Mouse (Mus musculus): ENCODE data around the gene Ahdc1. TPM values are rescaled to one million over a fixed set of nuclear protein-coding genes. Genes with fewer than 3 reads are reported as not detected.

Gene Ahdc1
- total and polyA plus RNA-seq, 3 experiments = 1.6 to 19.9 (median 8.4) TPM

DNA sequence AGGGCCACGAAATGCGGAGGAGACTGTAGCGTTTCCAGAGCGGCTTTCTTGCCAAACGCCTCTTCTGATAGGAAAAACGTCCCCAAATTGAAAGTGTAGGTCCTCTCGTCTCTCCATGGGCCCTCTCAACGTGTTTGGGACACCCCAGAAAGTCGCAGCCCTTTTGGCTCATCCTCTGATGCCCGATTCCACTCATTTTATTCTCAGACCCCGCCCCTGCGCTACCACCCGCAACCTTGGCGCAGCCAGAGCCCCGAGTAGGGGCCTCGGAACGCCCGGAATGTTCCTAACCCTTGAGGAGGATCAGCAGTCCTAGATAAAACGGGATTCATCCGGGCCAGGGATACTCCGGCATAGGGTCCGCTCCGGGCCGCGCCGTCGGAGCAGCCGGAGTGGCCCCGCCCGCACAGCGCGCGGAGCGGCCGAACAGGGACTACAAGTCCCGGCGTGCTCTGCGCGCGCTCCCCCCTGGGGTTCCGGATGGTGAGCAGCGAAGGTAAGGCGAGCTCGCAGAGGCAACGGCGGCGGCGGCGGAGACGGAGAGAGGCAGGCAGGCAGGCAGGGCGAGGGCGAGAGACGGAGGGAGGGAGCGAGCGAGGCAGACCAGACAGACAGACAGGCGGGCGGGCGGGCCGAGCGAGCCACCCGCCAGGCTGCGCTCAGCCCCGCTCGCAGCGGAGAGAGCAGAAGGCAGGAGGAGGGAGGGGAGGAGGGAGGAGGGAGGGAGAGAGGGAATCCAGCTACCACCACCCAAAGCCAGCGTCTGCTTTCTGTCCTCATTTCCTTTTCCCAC is at the start of gene Ahdc1 (continued):
- no peak for TF ChIP-seq JUND (conservative IDR thresholded peaks at IDR 0.05; ENCODE audit: low read depth, low read length)

DNA sequence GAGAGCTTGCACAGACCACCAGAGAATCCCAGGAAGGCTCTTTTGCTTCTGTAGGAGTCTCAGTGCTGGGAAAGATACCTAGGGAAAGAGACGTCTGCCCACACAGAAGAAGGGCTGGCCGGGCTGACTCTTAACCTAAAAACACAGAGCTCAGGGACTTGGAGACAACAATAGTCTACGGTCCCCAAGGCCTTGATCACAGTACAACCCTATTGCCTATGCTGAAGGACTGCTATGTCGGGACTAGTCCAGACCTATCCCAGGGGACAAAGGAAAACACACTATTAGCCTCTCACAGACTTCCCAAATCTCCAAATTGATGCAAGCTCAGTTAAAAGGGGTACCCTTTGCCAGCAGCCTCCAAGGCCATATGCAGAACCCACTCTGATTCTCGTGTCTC is 49.2 kb upstream of the Ahdc1 start:
- DNase-seq (ENCODE audit: extremely low read depth) = no peak
- Histone ChIP-seq H3K4me3 (replicated peaks in 1 of 3; ENCODE audit: low read depth in 2 of 3, low read length in 2 of 3, poor library complexity in 1 of 3) (no peak overlapping the region), H3K79me2 (replicated peaks; ENCODE audit: control insufficient read depth, extremely low read depth, insufficient read depth, poor library complexity, severe bottlenecking) (no peaks in the 10 kb centered on the region), H3K9ac (ENCODE audit: insufficient read depth, low read depth) (no peak overlapping the region), H3K27me3 (replicated peaks) (no peaks in the 10 kb centered on the region), H3K9me3 (replicated peaks; ENCODE audit: low read length) (no peaks in the 10 kb centered on the region), H3K4me2 (ENCODE audit: insufficient read depth, low read depth, poor library complexity, severe bottlenecking) (no peak overlapping the region), H3K27ac (ENCODE audit: insufficient read depth, low read depth) (no peak overlapping the region), H3K4me1 (ENCODE audit: control insufficient read depth in 1 of 2, insufficient read depth in 2 of 2) (peaks cover 19 to 53% of the 10 kb centered on the region in 2 experiments), H3K36me3 (replicated peaks in 1 of 2; ENCODE audit: control insufficient read depth in 1 of 2, insufficient read depth in 1 of 2, low read length in 1 of 2) (no peaks in the 10 kb centered on the region)
- dilution Hi-C loops (cut with MboI; ENCODE audit: extremely low pct_ligation_motif_present, extremely low pct_unique_long_range_greater_than_20kb, low sequenced_read_pairs) (no loop called here), in situ Hi-C loops (cut with MboI; ENCODE audit: low pct_ligation_motif_present, low pct_unique_long_range_greater_than_20kb, low sequenced_read_pairs) (no loop called here)
- TF ChIP-seq CHD2 (IDR thresholded peaks at IDR 0.05; ENCODE audit: low read length) (no peak), ELF1 (IDR thresholded peaks at IDR 0.05; ENCODE audit: low read depth, low read length) (no peak), HCFC1 (IDR thresholded peaks at IDR 0.05; ENCODE audit: low read depth, low read length) (no peak), JUND (conservative IDR thresholded peaks at IDR 0.05; ENCODE audit: low read depth, low read length) (no peak), MXI1 (IDR thresholded peaks at IDR 0.05; ENCODE audit: low read depth, low read length) (no peak), NELFE (IDR thresholded peaks at IDR 0.05; ENCODE audit: low read depth, low read length) (no peak), CHD1 (IDR thresholded peaks at IDR 0.05; ENCODE audit: low read depth, low read length) (no peak), IRF4 (IDR thresholded peaks at IDR 0.05; ENCODE audit: low read depth, low read length) (no peak), MYC (IDR thresholded peaks at IDR 0.05; ENCODE audit: low read depth, low read length) (no peak), USF2 (conservative IDR thresholded peaks at IDR 0.05; ENCODE audit: low read depth, low read length) (no peak), GABPA (IDR thresholded peaks at IDR 0.05; ENCODE audit: insufficient replicate concordance, low read depth, low read length) (no peak), ZC3H11A (IDR thresholded peaks at IDR 0.05; ENCODE audit: low read depth, low read length) (no peak), POLR2A (IDR thresholded peaks at IDR 0.05; ENCODE audit: low read depth, low read length) (no peak)

GRCm38 (mm10) chr4:132962628-132963027 is 48.4 kb upstream of the Ahdc1 start:
- DNase-seq (ENCODE audit: extremely low read depth) = no peak
- no peaks in the 10 kb centered on the region for H3K9me3 ChIP-seq (replicated peaks; ENCODE audit: low read length)
- dilution Hi-C loops (cut with MboI; ENCODE audit: extremely low pct_ligation_motif_present, extremely low pct_unique_long_range_greater_than_20kb, low sequenced_read_pairs) (no loop called here), in situ Hi-C loops (cut with MboI; ENCODE audit: low pct_ligation_motif_present, low pct_unique_long_range_greater_than_20kb, low sequenced_read_pairs) (no loop called here)
- no peak overlapping the region for H3K27ac ChIP-seq (ENCODE audit: insufficient read depth, low read depth)
- H3K4me1 ChIP-seq (ENCODE audit: control insufficient read depth in 1 of 2, insufficient read depth in 2 of 2) = peaks cover 19 to 53% of the 10 kb centered on the region in 2 experiments
- no peaks in the 10 kb centered on the region for H3K27me3 ChIP-seq (replicated peaks)
- H3K36me3 ChIP-seq (replicated peaks in 1 of 2; ENCODE audit: control insufficient read depth in 1 of 2, insufficient read depth in 1 of 2, low read length in 1 of 2) = no peaks in the 10 kb centered on the region
- no peak overlapping the region for H3K9ac ChIP-seq (ENCODE audit: insufficient read depth, low read depth)
- H3K79me2 ChIP-seq (replicated peaks; ENCODE audit: control insufficient read depth, extremely low read depth, insufficient read depth, poor library complexity, severe bottlenecking) = no peaks in the 10 kb centered on the region
- H3K4me2 ChIP-seq (ENCODE audit: insufficient read depth, low read depth, poor library complexity, severe bottlenecking) = no peak overlapping the region
- TF ChIP-seq MXI1 (IDR thresholded peaks at IDR 0.05; ENCODE audit: low read depth, low read length) = no peak
- no peak for TF ChIP-seq POLR2AphosphoS2 (IDR thresholded peaks at IDR 0.05; ENCODE audit: low read depth, low read length)
- TF ChIP-seq ETS1 (conservative IDR thresholded peaks at IDR 0.05; ENCODE audit: low read depth, low read length) = no peak
- no peak for TF ChIP-seq SIN3A (IDR thresholded peaks at IDR 0.05; ENCODE audit: low read length)
- no peak for TF ChIP-seq NELFE (IDR thresholded peaks at IDR 0.05; ENCODE audit: low read depth, low read length)
- TF ChIP-seq ZKSCAN1 (IDR thresholded peaks at IDR 0.05; ENCODE audit: borderline replicate concordance, low read depth, low read length) = no peak
- TF ChIP-seq USF2 (conservative IDR thresholded peaks at IDR 0.05; ENCODE audit: low read depth, low read length) = no peak
- H3K4me3 ChIP-seq (replicated peaks in 1 of 3; ENCODE audit: low read depth in 2 of 3, low read length in 2 of 3, poor library complexity in 1 of 3) = no peak overlapping the region
